Mouse (Mus musculus) embryo, embryonic 10 days (tissue): ENCODE data around the gene Zp3.

Experiments
- DNase-seq: peaks from one replicate; pipeline ENCODE4 v3.0.0-alpha.2; 2015; ENCODE audit warnings: low spot score

Gene Zp3

GRCm38 (mm10) chr5:136004537-136004936 is 24.6 kb downstream of the Zp3 start:
- no peak for DNase-seq

- no peak for DNase-seq
These were observed 27.8 kb downstream of the Zp3 start for GRCm38 (mm10) chr5:136007745-136008144.

- DNase-seq, result no peak
These were observed 35.0 kb downstream of the Zp3 start for GRCm38 (mm10) chr5:136014877-136015276.

- DNase-seq, result no peak
These were observed 35.7 kb downstream of the Zp3 start for GRCm38 (mm10) chr5:136015586-136015985.

GRCm38 (mm10) chr5:136016014-136016876 is 36.3 kb downstream of the Zp3 start:
- no peak for DNase-seq

- DNase-seq, result no peak
These were observed 37.4 kb downstream of the Zp3 start for GRCm38 (mm10) chr5:136017262-136017661.

GRCm38 (mm10) chr5:136018726-136019125 is 38.8 kb downstream of the Zp3 start:
- no peak for DNase-seq

GRCm38 (mm10) chr5:136019907-136020306 is 40.0 kb downstream of the Zp3 start:
- no peak for DNase-seq

- no peak for DNase-seq
These were observed 45.8 kb downstream of the Zp3 start for GRCm38 (mm10) chr5:136025712-136026111.

- DNase-seq, result no peak
These were observed 47.0 kb downstream of the Zp3 start for GRCm38 (mm10) chr5:136026859-136027258.

GRCm38 (mm10) chr5:136027612-136028311 is 47.9 kb downstream of the Zp3 start:
- DNase-seq, result no peak

GRCm38 (mm10) chr5:136034868-136035267 is 55.0 kb downstream of the Zp3 start:
- no peak for DNase-seq

- DNase-seq, result no peak
These were observed 55.4 kb downstream of the Zp3 start for GRCm38 (mm10) chr5:136035285-136035684.

- DNase-seq, result no peak
These were observed 56.8 kb downstream of the Zp3 start for GRCm38 (mm10) chr5:136036667-136037066.
